Mouse (Mus musculus): Measurements from ENCODE around the gene F11r. TPM values are rescaled to one million over a fixed set of nuclear protein-coding genes. Genes with fewer than 3 reads are reported as not detected.

The F11r gene
- total RNA-seq (2021) = 40.1 and 59.7 TPM in 2 replicates
- long read RNA-seq, partial matches to known transcripts = 19 of 21 reads
- long read RNA-seq, other reads (novel, unspliced or antisense) = 1 of 21 reads

- DNase-seq = peak; percentile 92
These were observed at the start of gene F11r for GRCm38 (mm10) chr1:171437264-171438013. Gene F11r, plus strand, starts transcription at chr1:171437535.

- DNase-seq = no peak
These were observed 48.8 kb upstream of the F11r start, which contains the start of gene Arhgap30 for GRCm38 (mm10) chr1:171388376-171389102. Gene Arhgap30, plus strand, starts transcription at chr1:171388954.

- DNase-seq = no peak
These were observed 47.2 kb upstream of the F11r start for GRCm38 (mm10) chr1:171390101-171390500.

- DNase-seq = no peak
These were observed 35.5 kb upstream of the F11r start for GRCm38 (mm10) chr1:171401821-171402220.

GRCm38 (mm10) chr1:171402991-171403390, 34.3 kb upstream of the F11r start:
- DNase-seq = no peak

DNA sequence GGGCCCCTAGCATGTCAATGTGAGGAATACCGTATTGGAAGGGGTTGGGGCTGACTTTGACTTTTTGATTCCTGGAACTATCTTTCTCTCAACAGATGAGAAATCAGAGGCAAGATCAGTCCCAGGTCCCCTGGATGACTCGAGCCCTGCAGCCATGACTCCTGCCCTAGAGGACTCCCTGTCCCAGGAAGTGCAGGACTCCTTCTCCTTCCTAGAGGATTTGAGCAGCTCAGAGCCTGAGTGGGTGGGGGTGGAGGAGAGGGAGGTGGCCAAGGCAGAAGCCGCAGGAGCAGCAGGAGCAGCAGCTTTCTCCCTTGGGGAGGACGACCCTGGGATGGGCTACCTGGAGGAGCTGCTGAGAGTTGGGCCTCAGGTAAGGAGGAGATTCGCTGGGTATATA, 30.1 kb upstream of the F11r start:
- DNase-seq = no peak

DNA sequence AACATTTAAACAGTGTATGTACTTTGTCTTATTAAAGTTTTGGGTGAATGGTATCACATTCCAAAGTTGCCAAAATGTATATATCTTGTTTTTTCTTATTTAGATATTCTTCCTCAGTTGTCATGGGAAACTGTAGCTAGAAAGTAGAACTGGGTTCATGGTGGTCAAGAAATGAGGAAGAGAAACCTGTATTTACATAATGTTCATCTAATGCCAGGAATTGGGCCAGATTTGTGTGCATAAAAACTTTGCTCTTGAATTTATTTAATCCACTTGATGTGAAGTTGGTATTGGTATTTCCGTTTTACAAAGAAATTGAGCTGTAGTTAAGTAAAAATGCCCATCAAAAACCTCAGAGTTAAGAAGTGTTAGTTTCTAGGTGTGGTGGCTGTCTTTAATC, 27.1 kb upstream of the F11r start:
- DNase-seq = no peak

DNA sequence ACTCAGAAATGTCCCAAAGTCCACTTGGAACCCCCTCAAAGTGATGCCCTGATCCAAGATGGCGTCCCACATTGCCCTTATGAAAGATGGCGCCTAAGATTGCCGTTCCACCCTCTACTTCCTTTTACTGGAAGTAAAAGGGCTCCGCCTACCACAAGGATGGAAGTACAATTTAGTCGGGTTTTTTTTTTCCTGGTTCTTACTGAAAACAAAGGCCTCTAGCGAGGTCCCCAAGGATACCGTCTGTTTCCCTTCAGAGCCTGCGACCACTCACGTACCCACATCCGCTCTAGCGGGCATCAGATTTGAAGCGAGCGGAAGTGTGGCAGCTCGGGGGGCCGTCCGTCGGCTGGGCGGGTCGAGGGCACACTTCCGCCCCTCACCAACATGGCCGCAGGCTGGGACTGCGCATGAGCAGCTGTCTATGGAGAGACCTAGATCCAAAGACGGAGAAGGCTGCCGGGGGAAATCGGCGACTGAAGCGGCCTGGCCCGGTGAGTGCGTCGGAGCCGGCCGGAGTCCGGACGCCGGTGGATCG, 26.3 kb upstream of the F11r start, which contains the start of gene Usf1:
Gene Usf1, plus strand, starts transcription at position 367 of the 538 bp plus-strand sequence.
- peak; percentile 95 for DNase-seq

GRCm38 (mm10) chr1:171411492-171411941, 25.8 kb upstream of the F11r start:
- no peak for DNase-seq

DNA sequence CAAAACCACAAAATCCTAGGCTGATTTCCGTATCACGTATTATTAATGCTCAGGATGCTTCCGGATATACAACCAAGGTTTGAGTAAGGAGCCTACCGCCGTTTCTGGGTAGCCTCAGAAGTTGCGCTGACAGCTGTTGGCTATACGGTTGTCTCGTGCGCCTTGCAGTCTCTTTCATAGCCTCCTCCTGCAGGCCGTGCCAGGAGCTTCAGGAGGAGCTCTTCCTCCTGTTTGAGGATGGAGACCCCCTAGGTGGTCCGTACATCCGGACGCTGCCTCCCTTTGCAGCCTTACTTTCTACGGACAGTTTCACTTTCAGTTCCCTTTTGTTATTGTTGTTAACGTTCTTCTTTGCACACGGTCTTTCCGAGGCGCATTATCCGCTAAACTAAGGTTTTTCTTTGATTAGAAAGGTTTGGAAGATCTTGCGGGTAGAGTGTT, 25.3 kb upstream of the F11r start:
- peak; percentile 19 for DNase-seq

GRCm38 (mm10) chr1:171412446-171412845, 24.9 kb upstream of the F11r start:
- no peak for DNase-seq

GRCm38 (mm10) chr1:171413608-171414007, 23.7 kb upstream of the F11r start:
- DNase-seq = no peak

DNA sequence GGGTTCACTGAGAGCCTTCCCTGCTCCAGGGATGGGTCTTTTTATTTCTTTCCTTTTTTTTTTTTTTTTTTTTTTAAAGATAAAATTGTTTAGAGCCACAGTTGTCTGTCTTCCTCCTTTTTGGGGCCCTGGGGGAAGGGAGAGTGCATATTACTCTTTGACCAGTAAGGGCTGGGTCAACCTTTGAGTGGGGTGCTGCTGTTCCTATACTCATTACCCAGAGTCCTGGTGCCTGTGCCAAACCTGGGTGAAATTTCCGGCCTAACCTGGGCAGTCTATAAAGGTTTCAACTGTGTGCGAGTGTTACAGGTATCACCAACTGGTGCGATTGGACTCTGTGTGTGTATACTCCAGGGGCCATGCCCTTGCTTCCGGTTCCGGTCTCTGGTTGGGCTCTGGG, 18.7 kb upstream of the F11r start, which contains the start of gene Tstd1:
Gene Tstd1, plus strand, starts transcription at position 213 of the 400 bp plus-strand sequence.
- no peak for DNase-seq

- DNase-seq = no peak
These were observed 17.9 kb upstream of the F11r start for GRCm38 (mm10) chr1:171419291-171419882.

GRCm38 (mm10) chr1:171419905-171420304, 17.4 kb upstream of the F11r start:
- no peak for DNase-seq

GRCm38 (mm10) chr1:171422504-171423095, 14.7 kb upstream of the F11r start:
- DNase-seq = no peak

DNA sequence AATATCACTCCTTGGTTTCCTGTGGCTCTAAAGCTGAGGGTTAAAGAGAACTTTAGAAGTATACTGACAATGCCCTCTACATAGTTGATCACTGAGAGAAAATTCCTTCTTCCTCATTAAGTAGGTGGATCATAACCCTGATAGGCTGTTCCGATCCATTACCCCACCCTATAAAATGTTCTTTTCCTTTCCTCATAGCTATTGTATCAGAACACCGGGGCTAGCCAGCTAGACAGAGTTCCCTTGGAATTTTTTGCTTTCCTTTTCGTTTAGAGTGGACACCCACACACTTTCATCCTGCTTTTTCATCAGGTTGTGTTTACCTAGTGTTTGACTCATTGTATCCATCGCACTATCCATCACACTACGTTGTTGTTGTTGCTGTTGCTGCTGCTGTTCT, 12.7 kb upstream of the F11r start:
- DNase-seq = no peak

DNA sequence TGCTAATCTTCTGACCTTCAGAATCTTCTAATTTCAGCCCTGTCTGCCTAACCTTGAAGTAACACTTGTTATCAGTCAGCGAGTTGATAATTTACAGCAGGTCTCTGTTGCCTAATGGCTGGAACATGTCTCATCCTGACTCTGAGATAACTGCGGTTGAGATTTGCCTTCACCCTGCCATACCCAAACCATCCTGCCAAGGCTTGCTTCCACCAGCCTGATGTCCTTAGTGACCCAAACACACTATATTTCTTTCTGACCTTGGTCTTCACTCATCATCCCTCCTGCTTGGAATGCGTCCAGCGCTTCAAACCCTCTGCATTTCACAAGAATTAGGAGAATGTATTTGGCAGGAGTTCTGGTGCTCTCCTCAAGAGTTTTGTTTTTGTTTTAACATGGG, 12.2 kb upstream of the F11r start:
- peak; percentile 77 for DNase-seq

DNA sequence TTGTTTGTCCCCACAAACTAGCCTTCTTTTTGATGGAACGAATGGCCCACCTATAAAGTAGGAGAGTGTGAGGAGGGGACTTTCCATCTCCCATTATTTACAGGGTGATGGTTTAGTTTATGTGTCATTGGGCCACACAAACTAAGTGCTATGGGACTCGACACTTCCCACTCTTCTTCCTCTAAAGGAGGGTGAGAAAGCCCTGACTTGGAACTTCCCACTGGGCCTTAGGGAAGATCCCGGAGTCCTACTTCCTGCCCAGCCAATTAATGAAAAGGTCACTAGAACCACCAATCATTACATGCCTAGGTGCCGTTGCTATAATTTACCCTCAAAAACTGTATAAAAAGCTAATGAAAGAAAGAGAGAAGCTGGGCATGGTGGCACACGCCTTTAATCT, 5.2 kb upstream of the F11r start:
- DNase-seq = no peak

DNA sequence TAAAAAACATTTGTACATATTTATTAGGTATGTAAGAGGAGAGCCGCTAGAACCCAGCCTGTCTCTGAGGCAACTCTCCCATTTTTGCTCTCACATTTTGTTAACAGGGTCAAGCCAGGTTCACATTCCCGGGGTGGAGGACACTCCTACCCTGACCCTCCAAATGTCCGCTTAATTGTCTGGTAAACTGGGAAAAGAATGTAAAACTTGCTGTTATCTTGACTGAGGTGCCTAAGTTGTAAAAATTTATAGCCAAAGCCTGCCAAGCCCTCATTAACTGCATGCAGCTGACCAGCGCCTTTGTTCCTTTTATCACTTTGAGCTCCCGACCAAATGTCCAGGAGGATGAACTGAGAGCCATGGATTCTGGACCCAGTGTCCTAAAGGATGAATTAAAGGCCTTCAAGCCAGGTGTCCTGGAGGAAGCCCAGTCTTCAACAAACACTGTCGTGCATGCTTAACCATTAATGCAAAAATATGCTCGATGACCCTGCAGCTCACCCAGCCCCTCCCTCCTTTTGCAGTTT, 2.0 kb upstream of the F11r start:
- DNase-seq = no peak

GRCm38 (mm10) chr1:171435974-171436373, 1.4 kb upstream of the F11r start:
- DNase-seq = no peak
